Mouse (Mus musculus) forebrain, postnatal 0 days (tissue): ENCODE data around the gene Aqp6. TPM values are rescaled to one million over a fixed set of nuclear protein-coding genes. Genes with fewer than 3 reads are reported as not detected.

ENCODE experiments used
- ATAC-seq: fragments of 200-750 bp; cut with Nextera tagmentation; 2 replicates; pipeline ENCODE4 v1.8.0; 2017; ENCODE audit warnings: mild to moderate bottlenecking, moderate library complexity
- DNase-seq: peaks from one replicate; pipeline ENCODE4 v3.0.0-alpha.2; 2015
- H3K27ac ChIP-seq: fragments of 300-500 bp; sonication (generic); 2 replicates; pipeline ENCODE4 v1.5.1; 2014; ENCODE audit warnings: low read depth, mild to moderate bottlenecking, antibody characterized with exemption, low read length, moderate library complexity, mixed read lengths
- H3K27me3 ChIP-seq: fragments of 300-500 bp; sonication (generic); 2 replicates; pipeline ENCODE4 v1.6.1; 2014; ENCODE audit warnings: mild to moderate bottlenecking, low read length, mixed read lengths; ENCODE audit not compliant: insufficient read depth
- H3K36me3 ChIP-seq: fragments of 300-500 bp; sonication (generic); 2 replicates; pipeline ENCODE4 v1.6.1; 2014; ENCODE audit warnings: mild to moderate bottlenecking, moderate library complexity; ENCODE audit not compliant: insufficient read depth
- H3K4me1 ChIP-seq: fragments of 300-500 bp; sonication (generic); 2 replicates; pipeline ENCODE4 v1.6.1; 2014; ENCODE audit warnings: antibody characterized with exemption; ENCODE audit not compliant: insufficient read depth
- H3K4me2 ChIP-seq: fragments of 300-500 bp; sonication (generic); 2 replicates; pipeline ENCODE4 v1.6.1; 2014; ENCODE audit warnings: low read depth, mild to moderate bottlenecking, moderate library complexity
- H3K4me3 ChIP-seq: fragments of 300-500 bp; sonication (generic); 2 replicates; pipeline ENCODE4 v1.5.1; 2014; ENCODE audit warnings: low read depth, low read length, mixed read lengths
- H3K9ac ChIP-seq: fragments of 300-500 bp; sonication (generic); 2 replicates; pipeline ENCODE4 v1.6.1; 2014; ENCODE audit warnings: mild to moderate bottlenecking
- H3K9me3 ChIP-seq: fragments of 300-500 bp; sonication (generic); 2 replicates; pipeline ENCODE4 v1.6.1; 2016; ENCODE audit warnings: low read length
- CTCF ChIP-seq: sonication (generic); IDR thresholded peaks from 2 replicates; pipeline ENCODE4 v1.5.1; 2016; ENCODE audit warnings: antibody characterized with exemption, control low read depth, low read depth
- WGBS: fragments of 180-500 bp; shearing (Covaris S2); extraction: QIAGEN DNeasy Blood & Tissue Kit; methylation state at CpG from one replicate; pipeline ENCODE4 v1.1.7; 2014; 5-methylcytosine and 5-hydroxymethylcytosine counted together
- polyA plus RNA-seq: library from polyadenylated mRNA; unstranded; fragments of >200 nt; fragmentation: Nextera tagmentation; extraction: Ambion mirVana; gene quantifications from 2 replicates; pipeline ENCODE4 v1.2.1, GENCODE M21; 2015
- total RNA-seq: library from RNA; depleted of rRNA; stranded (reverse); fragments of >200 nt; gene quantifications from 2 replicates; pipeline ENCODE4 v1.2.3, GENCODE M21; 2014; rRNA removed

The Aqp6 gene
- total RNA-seq: not detected in 2 replicates
- polyA plus RNA-seq: 0.06 TPM in 1 of 2 replicates, not detected in the other

DNA sequence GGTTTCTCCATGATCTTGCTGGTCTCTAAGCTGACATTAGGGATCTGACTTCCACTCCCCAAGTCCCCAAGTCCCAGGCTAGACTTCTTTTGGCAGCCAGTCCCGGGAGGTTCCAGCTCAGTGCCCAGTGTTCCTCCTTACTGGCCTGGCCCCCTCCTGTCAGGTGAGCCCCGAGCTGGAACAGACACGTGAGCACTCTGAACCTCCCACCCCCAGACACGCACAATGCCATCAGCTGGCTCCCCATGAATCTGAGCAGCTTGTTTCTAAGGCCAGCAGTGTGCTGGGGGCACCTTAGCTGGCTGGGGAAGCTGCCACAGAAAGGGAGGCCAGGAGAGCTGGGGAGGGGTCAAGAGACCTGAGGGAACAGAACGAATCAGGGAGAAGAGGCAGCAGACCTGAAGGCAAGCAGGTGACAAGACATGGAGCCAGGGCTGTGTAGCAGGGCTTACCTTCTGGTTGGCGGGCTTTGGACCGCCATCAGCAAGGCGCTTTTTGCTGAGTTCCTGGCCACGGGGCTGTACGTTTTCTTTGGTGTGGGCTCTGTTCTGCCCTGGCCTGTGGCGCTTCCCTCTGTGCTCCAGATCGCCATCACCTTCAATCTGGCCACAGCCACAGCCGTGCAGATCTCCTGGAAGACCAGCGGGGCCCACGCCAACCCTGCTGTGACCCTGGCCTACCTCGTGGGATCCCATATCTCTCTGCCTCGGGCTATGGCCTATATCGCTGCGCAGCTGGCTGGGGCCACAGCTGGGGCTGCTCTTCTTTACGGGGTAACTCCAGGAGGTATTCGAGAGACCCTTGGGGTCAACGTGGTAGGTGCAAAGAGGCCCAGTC, at the start of gene Aqp6:
Gene Aqp6, plus strand, starts transcription at position 415 of the 837 bp plus-strand sequence.
- Histone ChIP-seq H3K36me3 (no peaks in the 10 kb centered on the region), H3K27ac (no peak within 1 kb of the TSS), H3K4me3 (no peak within 1 kb of the TSS), H3K4me2 (no peak within 1 kb of the TSS), H3K9ac (no peak within 1 kb of the TSS), H3K27me3 (no peaks in the 10 kb centered on the region; the same call in 1 of the 2 replicates), H3K9me3 (no peaks in the 10 kb centered on the region), H3K4me1 (peaks cover 12% of the 10 kb centered on the region; the same call in 1 of the 2 replicates)
- no peak for ATAC-seq
- DNase-seq: no peak
- WGBS: 57% methylated on average over 22 of the region's 22 CpGs
- TF ChIP-seq CTCF: no peak

DNA sequence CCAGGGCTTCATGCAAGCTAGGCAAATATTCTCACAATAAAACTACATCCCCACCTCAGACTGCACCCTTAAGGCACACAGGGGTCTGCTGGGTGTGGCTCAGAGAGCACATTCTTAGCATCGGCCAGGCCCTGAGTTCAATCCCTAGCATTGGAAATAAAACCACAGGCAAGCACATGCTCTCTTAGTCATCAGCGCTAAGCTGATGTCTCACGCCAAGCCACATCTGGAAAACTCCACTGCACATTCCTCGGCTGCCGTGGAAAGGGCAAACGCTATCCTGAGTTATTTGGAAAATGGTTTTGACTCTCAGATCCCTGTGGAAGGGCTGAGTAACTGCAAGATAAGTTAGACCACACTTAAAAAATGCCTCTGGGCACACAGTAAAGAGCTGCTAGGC, 47.4 kb upstream of the Aqp6 start:
- no peak overlapping the region for H3K27ac ChIP-seq
- ATAC-seq (no peak), DNase-seq (no peak)
- 88% methylated on average over 6 of the region's 6 CpGs for WGBS
- H3K4me2 ChIP-seq: no peak overlapping the region
- no peak overlapping the region for H3K9ac ChIP-seq
- TF ChIP-seq CTCF: no peak
- H3K36me3 ChIP-seq: no peaks in the 10 kb centered on the region; the same call in 1 of the 2 replicates
- H3K4me3 ChIP-seq: no peak overlapping the region
- H3K4me1 ChIP-seq: no peaks in the 10 kb centered on the region
- H3K9me3 ChIP-seq: no peaks in the 10 kb centered on the region
- no peaks in the 10 kb centered on the region for H3K27me3 ChIP-seq

- DNase-seq (no peak), ATAC-seq (no peak)
- Histone ChIP-seq H3K27me3 (no peaks in the 10 kb centered on the region), H3K4me2 (no peak overlapping the region), H3K4me3 (no peak overlapping the region), H3K36me3 (no peaks in the 10 kb centered on the region), H3K27ac (no peak overlapping the region), H3K9me3 (no peaks in the 10 kb centered on the region), H3K4me1 (no peaks in the 10 kb centered on the region), H3K9ac (no peak overlapping the region)
- 89% methylated on average over 1 of the region's 1 CpGs for WGBS
- TF ChIP-seq CTCF: no peak
Measured at GRCm38 (mm10) chr15:99558947-99559346, 42.3 kb upstream of the Aqp6 start.

DNA sequence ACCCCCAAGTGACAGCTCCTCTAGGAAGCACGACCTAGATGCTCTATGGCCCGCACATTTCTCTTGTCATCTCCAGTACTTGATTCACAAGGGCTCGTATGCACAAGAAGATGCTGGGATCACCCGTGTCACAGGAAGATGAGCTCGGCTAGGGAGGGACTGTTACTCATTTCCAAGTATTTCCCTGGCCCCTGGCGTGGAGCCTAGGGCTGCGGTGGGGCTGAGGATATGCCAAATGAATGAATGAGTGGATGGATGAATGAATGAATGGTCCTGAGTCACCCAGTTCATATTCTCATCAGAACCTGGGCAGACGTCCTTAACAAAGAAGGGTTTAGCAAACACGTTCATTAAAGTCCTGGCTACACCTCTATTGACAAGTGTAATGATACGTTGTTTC, 41.0 kb upstream of the Aqp6 start:
- no peak for TF ChIP-seq CTCF
- H3K9ac ChIP-seq: no peak overlapping the region
- no peaks in the 10 kb centered on the region for H3K36me3 ChIP-seq
- ATAC-seq (no peak), DNase-seq (no peak)
- no peak overlapping the region for H3K27ac ChIP-seq
- no peaks in the 10 kb centered on the region for H3K9me3 ChIP-seq
- H3K4me1 ChIP-seq: no peaks in the 10 kb centered on the region
- no peak overlapping the region for H3K4me3 ChIP-seq
- H3K4me2 ChIP-seq: no peak overlapping the region
- H3K27me3 ChIP-seq: no peaks in the 10 kb centered on the region
- WGBS: 48% methylated on average over 10 of the region's 10 CpGs

DNA sequence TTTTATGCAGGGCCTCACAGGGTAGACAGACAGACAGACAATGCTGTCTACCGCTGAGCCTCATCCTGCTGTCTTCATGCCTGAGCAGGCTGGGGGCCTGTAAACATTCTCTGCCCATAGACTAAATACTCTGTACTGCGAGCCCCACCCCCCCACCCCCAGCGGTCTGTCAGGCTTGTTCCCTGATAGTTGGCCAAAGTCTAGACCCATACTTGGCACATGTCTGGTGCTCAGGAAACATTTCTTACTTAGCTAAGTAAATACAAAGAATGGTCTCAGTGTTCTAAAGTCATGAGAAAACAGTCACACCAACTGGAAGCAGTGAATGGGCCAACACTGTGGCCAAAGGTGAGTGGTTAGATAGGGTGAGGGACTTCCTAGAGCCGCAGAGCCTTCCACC, 33.8 kb upstream of the Aqp6 start:
- no peak for ATAC-seq
- DNase-seq: no peak
- WGBS: 71% methylated on average over 4 of the region's 4 CpGs
- TF ChIP-seq CTCF: no peak
- Histone ChIP-seq H3K36me3 (no peaks in the 10 kb centered on the region), H3K4me3 (no peak overlapping the region), H3K4me2 (no peak overlapping the region), H3K9ac (no peak overlapping the region), H3K27me3 (no peaks in the 10 kb centered on the region), H3K4me1 (no peaks in the 10 kb centered on the region), H3K9me3 (no peaks in the 10 kb centered on the region), H3K27ac (no peak overlapping the region)

- Histone ChIP-seq H3K4me3 (no peak overlapping the region), H3K4me1 (no peaks in the 10 kb centered on the region), H3K9me3 (no peaks in the 10 kb centered on the region), H3K9ac (no peak overlapping the region), H3K36me3 (no peaks in the 10 kb centered on the region), H3K27me3 (no peaks in the 10 kb centered on the region), H3K27ac (no peak overlapping the region), H3K4me2 (no peak overlapping the region)
- ATAC-seq: no peak
- 81% methylated on average over 6 of the region's 6 CpGs for WGBS
- no peak for DNase-seq
- TF ChIP-seq CTCF: no peak
Measured at GRCm38 (mm10) chr15:99568682-99569081, 32.5 kb upstream of the Aqp6 start.

GRCm38 (mm10) chr15:99569123-99569522, 32.1 kb upstream of the Aqp6 start:
- DNase-seq (peak; percentile 37), ATAC-seq (no peak)
- Histone ChIP-seq H3K36me3 (no peaks in the 10 kb centered on the region), H3K4me2 (no peak overlapping the region), H3K27ac (no peak overlapping the region), H3K4me1 (no peaks in the 10 kb centered on the region), H3K27me3 (no peaks in the 10 kb centered on the region), H3K9me3 (no peaks in the 10 kb centered on the region), H3K9ac (no peak overlapping the region), H3K4me3 (no peak overlapping the region)
- TF ChIP-seq CTCF: no peak
- 67% methylated on average over 10 of the region's 10 CpGs for WGBS
